Mouse (Mus musculus): ENCODE data around the gene Spats2.
"Not testable (repeated sequence)": the region's sequence is repeated elsewhere in the genome, so short reads cannot be mapped to it uniquely, and the experiment has no call there.

The Spats2 gene

GRCm38 (mm10) chr15:99125711-99126080, at the start of gene Spats2:
Spats2 (plus strand) TSS chr15:99125916.
- no peak for DNase-seq

GRCm38 (mm10) chr15:99076011-99076410, 49.7 kb upstream of the Spats2 start:
- not testable (repeated sequence) for DNase-seq

- no peak for DNase-seq
Observed at GRCm38 (mm10) chr15:99078181-99078910, 47.4 kb upstream of the Spats2 start.

GRCm38 (mm10) chr15:99079804-99080203, 45.9 kb upstream of the Spats2 start:
- DNase-seq: no peak

- no peak for DNase-seq
Observed at GRCm38 (mm10) chr15:99082322-99082721, 43.4 kb upstream of the Spats2 start.

- no peak for DNase-seq
Observed at GRCm38 (mm10) chr15:99082840-99083239, 42.9 kb upstream of the Spats2 start.

- no peak for DNase-seq
Observed at GRCm38 (mm10) chr15:99083258-99083657, 42.5 kb upstream of the Spats2 start.

- DNase-seq: no peak
Observed at GRCm38 (mm10) chr15:99083867-99084557, 41.7 kb upstream of the Spats2 start.

GRCm38 (mm10) chr15:99084618-99085017, 41.1 kb upstream of the Spats2 start:
- DNase-seq: no peak

GRCm38 (mm10) chr15:99085997-99086396, 39.7 kb upstream of the Spats2 start:
- no peak for DNase-seq

- DNase-seq: no peak
Observed at GRCm38 (mm10) chr15:99087253-99088075, 38.3 kb upstream of the Spats2 start, which contains the start of gene C1ql4. C1ql4 (minus strand) TSS chr15:99087817.

- DNase-seq: peak; percentile 40 to 47
Observed at GRCm38 (mm10) chr15:99088292-99088691, 37.4 kb upstream of the Spats2 start.

GRCm38 (mm10) chr15:99089069-99089468, 36.6 kb upstream of the Spats2 start:
- DNase-seq: no peak

- no peak for DNase-seq
Observed at GRCm38 (mm10) chr15:99092870-99093269, 32.8 kb upstream of the Spats2 start, which contains the start of gene Dnajc22. Dnajc22 (plus strand) TSS chr15:99093170.

GRCm38 (mm10) chr15:99093291-99094258, 32.1 kb upstream of the Spats2 start:
- DNase-seq: no peak

GRCm38 (mm10) chr15:99094631-99095270, 31.0 kb upstream of the Spats2 start:
- DNase-seq: no peak

GRCm38 (mm10) chr15:99095356-99095755, 30.4 kb upstream of the Spats2 start:
- no peak for DNase-seq

- no peak for DNase-seq
Observed at GRCm38 (mm10) chr15:99096061-99096793, 29.5 kb upstream of the Spats2 start.

GRCm38 (mm10) chr15:99096831-99097500, 28.8 kb upstream of the Spats2 start:
- DNase-seq: no peak

GRCm38 (mm10) chr15:99097840-99098492, 27.8 kb upstream of the Spats2 start:
- no peak for DNase-seq
